Mouse (Mus musculus) bone marrow macrophage, adult 2 months (primary cell): ENCODE measurements around the gene Iqce. TPM values are rescaled to one million over a fixed set of nuclear protein-coding genes. Genes with fewer than 3 reads are reported as not detected.
A peak's percentile ranks its signal among the peaks of the same experiment; 100 is the strongest.

Experiments used
- H3K27ac ChIP-seq: 2 replicates; pipeline ENCODE4 v1.5.1; 2012; ENCODE audit warnings: low read depth, low read length; ENCODE audit not compliant: insufficient read depth
- H3K4me1 ChIP-seq: 2 replicates; pipeline ENCODE4 v1.6.1; 2012; ENCODE audit warnings: low read length; ENCODE audit not compliant: control insufficient read depth, insufficient read depth
- H3K4me3 ChIP-seq: 2 replicates; pipeline ENCODE4 v1.5.1; 2012; ENCODE audit warnings: mild to moderate bottlenecking, low read length, moderate library complexity; ENCODE audit not compliant: insufficient read depth
- CTCF ChIP-seq: IDR thresholded peaks from 2 replicates; pipeline ENCODE4 v1.5.1; 2012; ENCODE audit warnings: low read depth, mild to moderate bottlenecking, low read length, moderate library complexity
- POLR2A ChIP-seq: IDR thresholded peaks from 2 replicates; pipeline ENCODE4 v1.6.1; 2012; ENCODE audit warnings: mild to moderate bottlenecking, low read depth, low read length, borderline replicate concordance
- polyA plus RNA-seq: library from polyadenylated mRNA; stranded (reverse); fragments of >200 nt; gene quantifications from 2 replicates; pipeline ENCODE4 v1.2.4, GENCODE M21; 2012; ENCODE audit not compliant: missing spikeins, insufficient read depth, insufficient read length

Gene Iqce
- polyA plus RNA-seq, 1 experiment: 38.3 TPM

- TF ChIP-seq CTCF (no peak), POLR2A (no peak)
- Histone ChIP-seq H3K4me3 (no peak overlapping the region), H3K4me1 (peaks cover 15% of the 10 kb centered on the region), H3K27ac (no peak overlapping the region)
Measured at GRCm38 (mm10) chr5:140662741-140663592, 39.2 kb downstream of the Iqce start.

- H3K4me1 ChIP-seq: peaks cover 15% of the 10 kb centered on the region
- TF ChIP-seq CTCF (no peak), POLR2A (no peak)
- H3K4me3 ChIP-seq: no peak overlapping the region
- H3K27ac ChIP-seq: no peak overlapping the region
Measured at GRCm38 (mm10) chr5:140661875-140662643, 40.1 kb downstream of the Iqce start.

GRCm38 (mm10) chr5:140661427-140661826, 40.8 kb downstream of the Iqce start:
- peaks cover 15% of the 10 kb centered on the region for H3K4me1 ChIP-seq
- H3K27ac ChIP-seq: no peak overlapping the region
- TF ChIP-seq CTCF (no peak), POLR2A (no peak)
- no peak overlapping the region for H3K4me3 ChIP-seq

- Histone ChIP-seq H3K4me3 (no peak overlapping the region), H3K4me1 (peaks cover 15% of the 10 kb centered on the region), H3K27ac (no peak overlapping the region)
- no peak for TF ChIP-seq POLR2A
- TF ChIP-seq CTCF: no peak
Measured at GRCm38 (mm10) chr5:140660398-140660797, 41.8 kb downstream of the Iqce start.

- no peak overlapping the region for H3K4me3 ChIP-seq
- peaks cover 15% of the 10 kb centered on the region for H3K4me1 ChIP-seq
- no peak for TF ChIP-seq CTCF
- TF ChIP-seq POLR2A: no peak
- no peak overlapping the region for H3K27ac ChIP-seq
Measured at GRCm38 (mm10) chr5:140659607-140660272, 42.4 kb downstream of the Iqce start.

GRCm38 (mm10) chr5:140654096-140654845, 47.9 kb downstream of the Iqce start:
- Histone ChIP-seq H3K4me1 (peaks cover 15% of the 10 kb centered on the region), H3K4me3 (no peak overlapping the region), H3K27ac (no peak overlapping the region)
- no peak for TF ChIP-seq CTCF
- TF ChIP-seq POLR2A: no peak

- Histone ChIP-seq H3K4me1 (peaks cover 19% of the 10 kb centered on the region), H3K4me3 (no peak overlapping the region), H3K27ac (no peak overlapping the region)
- TF ChIP-seq CTCF (no peak), POLR2A (no peak)
Measured at GRCm38 (mm10) chr5:140652587-140652986, 49.6 kb downstream of the Iqce start.

GRCm38 (mm10) chr5:140651231-140651630, 50.9 kb downstream of the Iqce start:
- no peak for TF ChIP-seq POLR2A
- TF ChIP-seq CTCF: no peak
- Histone ChIP-seq H3K4me3 (no peak overlapping the region), H3K27ac (no peak overlapping the region), H3K4me1 (peaks cover 26% of the 10 kb centered on the region)

- H3K4me3 ChIP-seq: no peak overlapping the region
- no peak for TF ChIP-seq POLR2A
- TF ChIP-seq CTCF: no peak
- H3K27ac ChIP-seq: no peak overlapping the region
- H3K4me1 ChIP-seq: peaks cover 26% of the 10 kb centered on the region
Measured at GRCm38 (mm10) chr5:140649881-140650414, 52.2 kb downstream of the Iqce start.

- Histone ChIP-seq H3K4me3 (peak overlapping the region; percentile 46), H3K27ac (no peak overlapping the region), H3K4me1 (peaks cover 26% of the 10 kb centered on the region)
- no peak for TF ChIP-seq CTCF
- TF ChIP-seq POLR2A: no peak
Measured at GRCm38 (mm10) chr5:140649101-140649667, 53.0 kb downstream of the Iqce start.
